8 mouse cellular contexts compared by ENCODE assay signal in genomic region chr3:100685087-100685762, GRCm38 (mm10). TPM values are rescaled to one million over a fixed set of nuclear protein-coding genes. Genes with fewer than 3 reads are reported as not detected.
DNase-seq lines count a peak whose midpoint lies in the region; ATAC-seq and TF ChIP-seq lines count a peak whose summit lies in the region.

Gene Man1a2, minus strand, starts transcription at chr3:100685503.

- ATAC-seq in G1E (ENCODE audit: extremely low read depth, insufficient number of reproducible peaks, low FRiP score, poor library complexity, severe bottlenecking), result peak; percentile 65
- ATAC-seq in forebrain, embryonic 16.5 days, result peak; percentile 93
- peak; percentile 91 for ATAC-seq in lung, postnatal 0 days

- H3K9ac ChIP-seq in forebrain, embryonic 16.5 days (replicated peaks; ENCODE audit: low read depth, low read length), result peak within 1 kb of the TSS; percentile 94
- H3K9ac ChIP-seq in lung, postnatal 0 days (replicated peaks; ENCODE audit: low read depth), result peak within 1 kb of the TSS; percentile 83

- H3K36me3 ChIP-seq in G1E (replicated peaks), result peaks cover 7% of the 10 kb centered on the region
- no peaks in the 10 kb centered on the region for H3K36me3 ChIP-seq in forebrain, embryonic 16.5 days (ENCODE audit: control insufficient read depth, insufficient read depth)
- H3K36me3 ChIP-seq in lung, postnatal 0 days (ENCODE audit: insufficient read depth, low read length), result no peaks in the 10 kb centered on the region

- H3K4me2 ChIP-seq in forebrain, embryonic 16.5 days (ENCODE audit: low read length), result peak within 1 kb of the TSS; percentile 89
- H3K4me2 ChIP-seq in lung, postnatal 0 days (replicated peaks; ENCODE audit: low read depth, low read length), result peak within 1 kb of the TSS; percentile 85

- H3K27me3 ChIP-seq in G1E (ENCODE audit: insufficient read depth, low read length), result no peaks in the 10 kb centered on the region
- H3K27me3 ChIP-seq in forebrain, embryonic 16.5 days (replicated peaks; ENCODE audit: control insufficient read depth, insufficient read depth, low read length), result no peaks in the 10 kb centered on the region
- no peaks in the 10 kb centered on the region for H3K27me3 ChIP-seq in lung, postnatal 0 days (replicated peaks; ENCODE audit: insufficient read depth, low read length)

- H3K9me3 ChIP-seq in G1E (replicated peaks), result no peaks in the 10 kb centered on the region
- no peaks in the 10 kb centered on the region for H3K9me3 ChIP-seq in forebrain, embryonic 16.5 days (ENCODE audit: control insufficient read depth, low read length)
- no peaks in the 10 kb centered on the region for H3K9me3 ChIP-seq in lung, postnatal 0 days (ENCODE audit: low read length)

- DNase-seq in G1E (ENCODE audit: low spot score), result peak; percentile 68
- peak; percentile 84 for DNase-seq in cerebellum, adult 11-12 months
- peak; percentile 86 to 89 for DNase-seq in heart, postnatal 36 days
- DNase-seq in layer of hippocampus, adult 9-11 months, result peak; percentile 85
- peak; percentile 91 for DNase-seq in lung, postnatal 0 days (ENCODE audit: low spot score)
- peak; percentile 67 for DNase-seq in ovary, postnatal 10 days (ENCODE audit: low spot score)
- DNase-seq in thymus, postnatal 10 days (ENCODE audit: low spot score in 2 of 2), result peak; percentile 86 to 89

- under 1% methylated on average over 74 of the region's 92 CpGs for WGBS in forebrain, embryonic 16.5 days
- WGBS in lung, postnatal 0 days, result under 1% methylated on average over 45 of the region's 92 CpGs

- no peak for TF ChIP-seq CTCF in G1E (IDR thresholded peaks at IDR 0.05; ENCODE audit: low read depth, low read length)
- no peak for TF ChIP-seq CTCF in lung, postnatal 0 days (IDR thresholded peaks at IDR 0.05)

- intact Hi-C loops in heart, postnatal 36 days (cut with DNase I), result loop anchor here (5.0 to 10.0 kb wide), 3 partner anchors 240 to 520 kb away; partner anchors contain the start of genes Gdap2, Trim45 and Wdr3

- TF ChIP-seq EP300 in lung, postnatal 0 days (IDR thresholded peaks at IDR 0.05), result no peak

- H3K4me3 ChIP-seq in G1E (ENCODE audit: low read depth, low read length), result peak within 1 kb of the TSS; percentile 92
- peak within 1 kb of the TSS; percentile 78 for H3K4me3 ChIP-seq in forebrain, embryonic 16.5 days (replicated peaks; ENCODE audit: low read length)
- H3K4me3 ChIP-seq in lung, postnatal 0 days (ENCODE audit: low read depth, low read length), result peak within 1 kb of the TSS; percentile 88

- peak within 1 kb of the TSS; percentile 96 for H3K27ac ChIP-seq in forebrain, embryonic 16.5 days (ENCODE audit: low read length)
- peak within 1 kb of the TSS; percentile 96 for H3K27ac ChIP-seq in lung, postnatal 0 days (ENCODE audit: low read length)

- H3K4me1 ChIP-seq in G1E (ENCODE audit: insufficient read depth, low read depth, low read length), result peaks cover 22% of the 10 kb centered on the region
- peaks cover 25% of the 10 kb centered on the region for H3K4me1 ChIP-seq in forebrain, embryonic 16.5 days (replicated peaks; ENCODE audit: control insufficient read depth, insufficient read depth, low read length)
- peaks cover 11% of the 10 kb centered on the region; the same call in 1 of the 2 replicates for H3K4me1 ChIP-seq in lung, postnatal 0 days (ENCODE audit: insufficient read depth, low read depth, low read length)

RNA-seq across cellular contexts. Expression of gene Man1a2, which starts in this region (rescaled TPM):
- 31.1 and 32.9 TPM in 2 replicates for total RNA-seq in G1E (2014; fragmentation: Nextera tagmentation)
- total RNA-seq in G1E (2017), result 26.3 and 30.2 TPM in 2 replicates
- polyA plus RNA-seq in G1E (2012), result 70.1 and 86.1 TPM in 2 replicates
- 32.8 and 36.7 TPM in 2 replicates for polyA plus RNA-seq in forebrain, embryonic 16.5 days (2015; fragmentation: Nextera tagmentation; extraction: Ambion mirVana)
- 10 to 100 TPM; 44.2 to 51.9 TPM for total RNA-seq in heart, postnatal 36 days (2021)
- 74.3 and 74.4 TPM in 2 replicates for polyA plus RNA-seq in lung, postnatal 0 days (2015; fragmentation: Nextera tagmentation; extraction: Ambion mirVana)

Comparison
In these comparisons a context has a peak if more than half of its experiments do, and no peak if none do; other contexts are left out.
1. Peak in every context shown above with its lines: DNase-seq, ATAC-seq, H3K4me3 ChIP-seq and H3K27ac ChIP-seq.